Mouse (Mus musculus) mouse trophoblast stem cell (cell line): Measurements from ENCODE around the gene Slc38a5.
"Not testable (repeated sequence)": the region's sequence is repeated elsewhere in the genome, so short reads cannot be mapped to it uniquely, and the experiment has no call there.

Source experiments
- in situ Hi-C, 2 experiments: fragments of 300-500 bp; cut with MseI, MboI; formaldehyde crosslinking; loops; 2 replicates in 1 of 2; 3 replicates in 1 of 2; pipeline ENCODE4 v1.15.1; 2025

Gene Slc38a5

GRCm38 (mm10) chrX:8309302-8309701 lies 38.4 kb downstream of the Slc38a5 start:
- in situ Hi-C loops = no loop called here

GRCm38 (mm10) chrX:8314905-8315304 lies 44.0 kb downstream of the Slc38a5 start:
- in situ Hi-C loops = not testable (repeated sequence)

GRCm38 (mm10) chrX:8327124-8327523 lies 56.2 kb downstream of the Slc38a5 start, which contains the start of gene Ssxb10:
Gene Ssxb10, plus strand, starts transcription at chrX:8327424.
- in situ Hi-C loops = no loop called here
